Mouse (Mus musculus): ENCODE measurements at regions not wholly inside any gene's neighbourhood (a gene's known extent, or its start where the extent isn't known, plus 50 kb on each side); places are given as distances from the start of the nearest gene placed in this dataset.
"Not testable (repeated sequence)": the region's sequence is repeated elsewhere in the genome, so short reads cannot be mapped to it uniquely, and the experiment has no call there.

- DNase-seq (ENCODE audit: low spot score in 2 of 2): peak in 1 of 2 experiments; percentile 1
Observed at GRCm38 (mm10) chr15:14951246-14951645, 1777.3 kb upstream of the Cdh9 start.

- no peak for DNase-seq (ENCODE audit: low spot score in 2 of 2)
Observed at GRCm38 (mm10) chr15:14982227-14982626, 1746.3 kb upstream of the Cdh9 start.

- DNase-seq (ENCODE audit: low spot score in 2 of 2): not testable (repeated sequence)
Observed at GRCm38 (mm10) chr15:15019352-15019751, 1709.2 kb upstream of the Cdh9 start.
